Mouse (Mus musculus): Measurements from ENCODE around the gene Rpap3. TPM values are rescaled to one million over a fixed set of nuclear protein-coding genes. Genes with fewer than 3 reads are reported as not detected.

The Rpap3 gene
- total and polyA plus RNA-seq, 3 experiments = 84.4 to 98.4 (median 85.7) TPM

- peak overlapping the region; percentile 42 for H3K9ac ChIP-seq (ENCODE audit: control insufficient read depth, low read depth, low read length, poor library complexity, severe bottlenecking)
- H3K9me3 ChIP-seq (replicated peaks; ENCODE audit: insufficient read depth, low read length) = no peaks in the 10 kb centered on the region
- peaks cover 0 to 38% of the 10 kb centered on the region in 2 experiments; a peak in 2 of 4 replicates for H3K36me3 ChIP-seq (ENCODE audit: control insufficient read depth in 1 of 2, insufficient read depth in 2 of 2, low read length in 2 of 2)
- peaks cover 9 to 58% of the 10 kb centered on the region in 2 experiments for H3K4me1 ChIP-seq (ENCODE audit: control insufficient read depth in 1 of 2, insufficient read depth in 2 of 2, low read length in 2 of 2)
- peak overlapping the region; percentile 61 for H3K27ac ChIP-seq (ENCODE audit: control insufficient read depth, low read depth, low read length)
- H3K79me2 ChIP-seq (ENCODE audit: control insufficient read depth, insufficient read depth, low read length, poor library complexity) = no peaks in the 10 kb centered on the region; the same call in 1 of the 2 replicates
- peak; percentile 92 for DNase-seq (ENCODE audit: low read depth, low spot score)
- H3K27me3 ChIP-seq (ENCODE audit: control insufficient read depth in 1 of 2, insufficient read depth in 2 of 2, low read length in 2 of 2) = no peaks in the 10 kb centered on the region
- H3K4me3 ChIP-seq (ENCODE audit: control insufficient read depth in 1 of 2, insufficient read depth in 1 of 2, low read depth in 2 of 2, low read length in 2 of 2) = peak overlapping the region; percentile 18; a peak in 2 of 4 replicates
- no peak for TF ChIP-seq NELFE (IDR thresholded peaks at IDR 0.05; ENCODE audit: low read depth, low read length)
- no peak for TF ChIP-seq UBTF (IDR thresholded peaks at IDR 0.05; ENCODE audit: borderline replicate concordance, insufficient read depth, low read depth, low read length)
- TF ChIP-seq RCOR1 (IDR thresholded peaks at IDR 0.05; ENCODE audit: low read depth, low read length) = peak; percentile 72
- TF ChIP-seq TCF12 (IDR thresholded peaks at IDR 0.05; ENCODE audit: low read depth, low read length) = peak; percentile 60; the same call in 1 of the 2 replicates
- no peak for TF ChIP-seq JUND (IDR thresholded peaks at IDR 0.05; ENCODE audit: low read depth, low read length)
- peak; percentile 42; the same call in 1 of the 2 replicates for TF ChIP-seq TAL1 (IDR thresholded peaks at IDR 0.05; ENCODE audit: low read length)
- TF ChIP-seq KAT2A (conservative IDR thresholded peaks at IDR 0.05; ENCODE audit: low read depth, low read length) = no peak
- TF ChIP-seq BHLHE40 (IDR thresholded peaks at IDR 0.05; ENCODE audit: borderline replicate concordance, low read depth, low read length) = peak; percentile 20; the same call in 1 of the 2 replicates
- no peak for TF ChIP-seq CHD2 (IDR thresholded peaks at IDR 0.05; ENCODE audit: low read length)
- peak; percentile 19; the same call in 1 of the 2 replicates for TF ChIP-seq MYB (IDR thresholded peaks at IDR 0.05; ENCODE audit: low read depth, low read length)
- no peak for TF ChIP-seq CTCF (IDR thresholded peaks at IDR 0.05 in 2 of 3, conservative IDR thresholded peaks at IDR 0.05 in 1 of 3; ENCODE audit: control insufficient read depth in 1 of 3, insufficient read depth in 1 of 3, low read depth in 2 of 3, low read length in 3 of 3, poor library complexity in 1 of 3, severe bottlenecking in 1 of 3)
- TF ChIP-seq SMC3 (IDR thresholded peaks at IDR 0.05; ENCODE audit: low read depth, low read length) = no peak
- TF ChIP-seq USF1 (IDR thresholded peaks at IDR 0.05; ENCODE audit: low read depth, low read length) = no peak
- peak; percentile 61; the same call in 1 of the 2 replicates for TF ChIP-seq TBP (IDR thresholded peaks at IDR 0.05; ENCODE audit: low read depth, low read length)
- TF ChIP-seq ZKSCAN1 (IDR thresholded peaks at IDR 0.05; ENCODE audit: low read depth, low read length) = no peak
- TF ChIP-seq USF2 (IDR thresholded peaks at IDR 0.05; ENCODE audit: borderline replicate concordance in 1 of 2, insufficient read depth in 1 of 2, low read depth in 1 of 2, low read length in 2 of 2) = no peak
- no peak for TF ChIP-seq POLR2AphosphoS5 (IDR thresholded peaks at IDR 0.05; ENCODE audit: borderline replicate concordance, low read depth, low read length)
- peak; percentile 59 for TF ChIP-seq HCFC1 (IDR thresholded peaks at IDR 0.05; ENCODE audit: low read depth, low read length)
- TF ChIP-seq NRF1 (IDR thresholded peaks at IDR 0.05; ENCODE audit: insufficient read depth, low read depth, low read length, poor library complexity, severe bottlenecking) = 0 out of 2 replicates have a peak, but pooled peaks have one; percentile 18
- TF ChIP-seq E2F4 (IDR thresholded peaks at IDR 0.05; ENCODE audit: borderline replicate concordance, low read depth, low read length) = no peak
- TF ChIP-seq ZMIZ1 (IDR thresholded peaks at IDR 0.05; ENCODE audit: low read depth, low read length) = no peak
- no peak for TF ChIP-seq GABPA (IDR thresholded peaks at IDR 0.05; ENCODE audit: low read depth, low read length)
- TF ChIP-seq MXI1 (IDR thresholded peaks at IDR 0.05; ENCODE audit: low read depth, low read length) = peak; percentile 85
- peak; percentile 82 for TF ChIP-seq GATA1 (IDR thresholded peaks at IDR 0.05; ENCODE audit: low read depth, low read length)
- no peak for TF ChIP-seq MAFK (IDR thresholded peaks at IDR 0.05; ENCODE audit: borderline replicate concordance, low read depth, low read length)
- no peak for TF ChIP-seq MAZ (IDR thresholded peaks at IDR 0.05; ENCODE audit: low read depth, low read length)
- TF ChIP-seq ETS1 (IDR thresholded peaks at IDR 0.05; ENCODE audit: low read depth, low read length) = peak; percentile 66
- TF ChIP-seq ZNF384 (IDR thresholded peaks at IDR 0.05; ENCODE audit: low read depth, low read length) = no peak
- peak; percentile 60 to 76 for TF ChIP-seq EP300 (IDR thresholded peaks at IDR 0.05; ENCODE audit: low read depth in 1 of 2, low read length in 2 of 2)
- TF ChIP-seq CHD1 (IDR thresholded peaks at IDR 0.05; ENCODE audit: low read depth, low read length) = no peak
- TF ChIP-seq POLR2A (IDR thresholded peaks at IDR 0.05; ENCODE audit: control insufficient read depth in 1 of 2, insufficient read depth in 1 of 2, low read depth in 1 of 2, low read length in 2 of 2, poor library complexity in 1 of 2) = peak in 1 of 2 experiments; percentile 34; a peak in 1 of 4 replicates
- TF ChIP-seq MYC (IDR thresholded peaks at IDR 0.05; ENCODE audit: low read depth, low read length) = no peak
- TF ChIP-seq RAD21 (IDR thresholded peaks at IDR 0.05; ENCODE audit: low read depth, low read length) = no peak
- TF ChIP-seq POLR2AphosphoS2 (IDR thresholded peaks at IDR 0.05; ENCODE audit: low read length) = no peak
- TF ChIP-seq ZC3H11A (IDR thresholded peaks at IDR 0.05; ENCODE audit: low read depth, low read length) = no peak
- peak; percentile 92 for TF ChIP-seq SIN3A (IDR thresholded peaks at IDR 0.05; ENCODE audit: low read length)
- TF ChIP-seq MEF2A (IDR thresholded peaks at IDR 0.05; ENCODE audit: extremely low read depth, insufficient replicate concordance, low read depth, low read length, poor library complexity, severe bottlenecking) = no peak
Measured at GRCm38 (mm10) chr15:97748309-97748708, 42.7 kb upstream of the Rpap3 start.
